ENCODE assay signal across 9 mouse cellular contexts in the genomic region with DNA sequence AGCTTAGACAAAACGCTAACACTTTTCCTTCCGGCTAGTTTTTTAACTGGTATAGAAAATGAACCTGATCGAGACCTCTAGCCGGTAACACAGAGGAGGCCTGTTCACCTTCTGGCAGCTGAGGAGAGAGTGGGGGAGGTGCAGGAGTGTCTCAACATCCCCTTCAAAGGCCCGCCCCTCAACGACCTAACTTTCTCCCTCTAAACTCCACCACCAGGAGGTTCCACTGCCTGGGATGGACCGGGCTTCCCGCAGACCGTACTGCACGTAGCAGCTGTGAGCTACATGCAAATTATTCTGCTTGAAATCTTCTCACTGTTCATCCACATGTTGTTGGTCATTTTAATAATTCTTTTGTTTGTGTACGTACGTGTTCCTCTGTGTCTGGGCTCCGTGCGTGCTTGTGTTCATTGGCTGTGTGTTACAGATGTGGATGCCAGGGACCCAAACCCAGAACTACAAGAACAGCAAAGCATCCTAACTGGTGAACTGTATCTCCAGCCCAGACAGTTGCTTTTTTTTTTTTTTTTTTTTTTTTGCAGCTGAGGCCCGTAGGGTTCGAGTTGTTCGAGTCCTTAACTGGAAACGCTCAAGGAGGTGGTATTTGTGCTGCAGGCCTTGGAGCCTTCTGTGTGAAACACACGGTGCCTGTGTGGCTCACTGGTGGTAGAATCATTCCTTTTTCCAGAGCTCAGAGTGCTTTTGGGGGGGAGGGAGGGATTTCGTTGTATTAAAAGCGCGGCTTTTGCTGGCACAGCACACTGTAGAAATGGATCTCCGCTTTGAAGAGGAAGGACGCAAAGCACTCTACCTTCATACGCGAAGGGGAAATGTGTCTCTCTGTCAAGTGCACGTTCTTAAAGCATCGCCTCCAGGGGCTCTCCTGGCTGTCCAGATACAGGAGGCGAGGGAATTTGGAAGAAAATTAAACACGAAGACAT. TPM values are rescaled to one million over a fixed set of nuclear protein-coding genes. Genes with fewer than 3 reads are reported as not detected.
DNase-seq lines count a peak whose midpoint lies in the region; ATAC-seq lines count a peak whose summit lies in the region.
"Had no signal": no experiment of that assay in that cellular context is flagged by ENCODE, and none has a peak within 500 bp of the region (broad histone marks: within the 10 kb centered on the region; RNA-seq: fewer than 3 reads in every experiment).

No protein-coding gene starts in this region.

- H3K36me3 ChIP-seq in limb, embryonic 12.5 days: no peaks in the 10 kb centered on the region
- H3K36me3 ChIP-seq in midbrain, embryonic 12.5 days: no peaks in the 10 kb centered on the region
- H3K36me3 ChIP-seq: G1E had no signal

- 4% methylated on average over 30 of the region's 30 CpGs for WGBS in limb, embryonic 12.5 days
- whole genome bisulfite sequencing in midbrain, embryonic 12.5 days: 3% methylated on average over 30 of the region's 30 CpGs

- peaks cover 10% of the 10 kb centered on the region; the same call in 1 of the 2 replicates for H3K9me3 ChIP-seq in limb, embryonic 12.5 days
- H3K9me3 ChIP-seq in midbrain, embryonic 12.5 days: peaks cover 6% of the 10 kb centered on the region; the same call in 1 of the 2 replicates

- intact Hi-C loops in gastrocnemius, postnatal 14 days (cut with DNase I; ENCODE audit: low total_unique reads): no loop called here

- peak; percentile 24 for DNase-seq in gastrocnemius, postnatal 14 days
- no peak for DNase-seq in gastrocnemius, adult 18-20 months (ENCODE audit: low spot score)
- peak; percentile 41 for DNase-seq in cerebellum, adult 11 months
- DNase-seq in forelimb bud, embryonic 11.5 days (ENCODE audit: low read depth, low spot score): peak; percentile 40
- peak; percentile 44 to 65 for DNase-seq in thymus, adult 18-20 months
- DNase-seq in right cerebral cortex, adult 18-20 months: no peak

- peak overlapping the region; percentile 62 for H3K4me2 ChIP-seq in limb, embryonic 12.5 days
- H3K4me2 ChIP-seq in midbrain, embryonic 12.5 days (replicated peaks): peak overlapping the region; percentile 48

- peaks cover 12% of the 10 kb centered on the region for H3K4me1 ChIP-seq in limb, embryonic 12.5 days (replicated peaks)
- peaks cover 28% of the 10 kb centered on the region for H3K4me1 ChIP-seq in midbrain, embryonic 12.5 days

- H3K9ac ChIP-seq in limb, embryonic 12.5 days (replicated peaks): 0 out of 2 replicates have a peak overlapping the region, but pooled peaks have one; percentile 24
- peak overlapping the region; percentile 37; the same call in 1 of the 2 replicates for H3K9ac ChIP-seq in midbrain, embryonic 12.5 days (replicated peaks)

- H3K27me3 ChIP-seq in limb, embryonic 12.5 days: no peaks in the 10 kb centered on the region
- H3K27me3 ChIP-seq in midbrain, embryonic 12.5 days: peaks cover 18% of the 10 kb centered on the region

- peak overlapping the region; percentile 87 for H3K27ac ChIP-seq in limb, embryonic 12.5 days
- H3K27ac ChIP-seq in midbrain, embryonic 12.5 days (replicated peaks): peak overlapping the region; percentile 83

- H3K4me3 ChIP-seq in limb, embryonic 12.5 days (replicated peaks): peak overlapping the region; percentile 18
- peak overlapping the region; percentile 31 for H3K4me3 ChIP-seq in midbrain, embryonic 12.5 days

- ATAC-seq in limb, embryonic 12.5 days (ENCODE audit: insufficient number of reproducible peaks, insufficient read depth, low FRiP score, low TSS enrichment, low read depth): peak; percentile 61
- peak; percentile 35 for ATAC-seq in midbrain, embryonic 12.5 days (ENCODE audit: low FRiP score, low read depth)

RNA-seq across cellular contexts. Expression of gene Fam120a, which starts 47.8 kb away (rescaled TPM):
- 10 to 100 TPM; 85.7 TPM for total RNA-seq in gastrocnemius, postnatal 14 days (2021)
- total RNA-seq in gastrocnemius, adult 18-20 months (2021): 100 to 1,000 TPM; 109 to 116 TPM
- 16.4 and 17.3 TPM in 2 replicates for polyA plus RNA-seq in limb, embryonic 12.5 days (2016; fragmentation: Nextera tagmentation; extraction: Ambion mirVana)
- polyA plus RNA-seq in midbrain, embryonic 12.5 days (2016; fragmentation: Nextera tagmentation; extraction: Ambion mirVana): 14.6 and 16.1 TPM in 2 replicates

Comparison
In these comparisons a context has a peak if more than half of its experiments do, and no peak if none do; other contexts are left out.
1. DNase-seq: peak in gastrocnemius, postnatal 14 days (single experiment), cerebellum, adult 11 months (single experiment), forelimb bud, embryonic 11.5 days (single experiment) and thymus, adult 18-20 months (2 of 2); none in gastrocnemius, adult 18-20 months (single experiment) and right cerebral cortex, adult 18-20 months (single experiment).